Mouse (Mus musculus) thymus, adult 2 months (tissue): ENCODE measurements around the gene Plxdc1. TPM values are rescaled to one million over a fixed set of nuclear protein-coding genes. Genes with fewer than 3 reads are reported as not detected.

Source experiments
- DNase-seq: peaks from one replicate; pipeline ENCODE4 v3.0.0; 2021
- H3K27ac ChIP-seq: fragments of 200-500 bp; 2 replicates; pipeline ENCODE4 v1.5.1; 2012; ENCODE audit warnings: low read length, control low read depth; ENCODE audit not compliant: control insufficient read depth, insufficient read depth
- H3K27me3 ChIP-seq: fragments of 200-500 bp; 2 replicates; pipeline ENCODE4 v1.6.1; 2012; ENCODE audit warnings: mild to moderate bottlenecking, low read length, moderate library complexity, mixed read lengths; ENCODE audit not compliant: control insufficient read depth, insufficient read depth
- H3K36me3 ChIP-seq: fragments of 200-500 bp; 2 replicates; pipeline ENCODE4 v1.6.1; 2012; ENCODE audit warnings: mild to moderate bottlenecking, low read length, moderate library complexity; ENCODE audit not compliant: control insufficient read depth, insufficient read depth
- H3K4me1 ChIP-seq: fragments of 200-500 bp; replicated peaks from 2 replicates; pipeline ENCODE4 v1.6.1; 2012; ENCODE audit warnings: low read length; ENCODE audit not compliant: control insufficient read depth, insufficient read depth
- H3K4me3 ChIP-seq: fragments of 200-500 bp; 2 replicates; pipeline ENCODE4 v1.5.1; 2012; ENCODE audit warnings: mild to moderate bottlenecking, low read length, control low read depth, moderate library complexity; ENCODE audit not compliant: control insufficient read depth, insufficient read depth
- CTCF ChIP-seq: fragments of 200-500 bp; IDR thresholded peaks from 2 replicates; pipeline ENCODE4 v1.5.1; 2012; ENCODE audit warnings: mild to moderate bottlenecking, control low read depth, low read length, moderate library complexity, borderline replicate concordance; ENCODE audit not compliant: control insufficient read depth, poor library complexity, insufficient read depth; ENCODE audit errors: extremely low read depth
- POLR2A ChIP-seq: fragments of 200-500 bp; IDR thresholded peaks from 2 replicates; pipeline ENCODE4 v1.6.1; 2012; ENCODE audit warnings: mild to moderate bottlenecking, low read length, control low read depth, moderate library complexity; ENCODE audit not compliant: control insufficient read depth, poor library complexity, insufficient read depth; ENCODE audit errors: extremely low read depth
- WGBS: fragments of 180-500 bp; shearing (Covaris S2); methylation state at CpG from one replicate; pipeline ENCODE4 v1.1.7; 2018; 5-methylcytosine and 5-hydroxymethylcytosine counted together
- polyA plus RNA-seq: library from polyadenylated mRNA; depleted of rRNA; stranded (reverse); fragments of >200 nt; gene quantifications from 2 replicates; pipeline ENCODE4 v1.2.3, GENCODE M21; 2012

Plxdc1 gene
- polyA plus RNA-seq, 1 experiment, result 77.5 TPM

DNA sequence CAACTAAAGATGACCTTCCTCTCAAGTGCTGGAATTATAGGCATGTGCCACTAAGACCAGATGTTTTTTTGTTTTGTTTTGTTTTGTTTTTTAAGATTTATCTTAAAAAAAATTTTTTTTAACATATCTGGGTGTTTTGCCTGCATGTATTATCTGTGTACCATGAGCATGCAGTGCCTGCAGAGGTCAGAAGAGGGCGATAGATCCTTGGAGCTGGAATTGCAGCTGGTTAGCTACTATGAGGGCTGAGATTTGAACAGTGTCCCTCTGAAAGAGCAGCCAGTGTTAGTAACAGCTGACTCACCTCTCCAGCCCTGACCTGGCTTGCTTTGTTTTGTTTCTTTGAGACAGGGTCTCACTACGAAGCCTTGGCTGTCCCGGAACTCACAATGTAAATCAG is 49.5 kb downstream of the Plxdc1 start:
- Histone ChIP-seq H3K4me1 (no peaks in the 10 kb centered on the region), H3K4me3 (no peak overlapping the region), H3K27ac (no peak overlapping the region), H3K27me3 (no peaks in the 10 kb centered on the region), H3K36me3 (peaks cover 11% of the 10 kb centered on the region; the same call in 1 of the 2 replicates)
- TF ChIP-seq CTCF, result no peak
- no peak for TF ChIP-seq POLR2A
- 66% methylated on average over 3 of the region's 3 CpGs for WGBS
- DNase-seq, result peak; percentile 81

GRCm38 (mm10) chr11:97935913-97936575 is 50.2 kb downstream of the Plxdc1 start:
- Histone ChIP-seq H3K27ac (no peak overlapping the region), H3K36me3 (peaks cover 11% of the 10 kb centered on the region; the same call in 1 of the 2 replicates)
- no peak for DNase-seq

DNA sequence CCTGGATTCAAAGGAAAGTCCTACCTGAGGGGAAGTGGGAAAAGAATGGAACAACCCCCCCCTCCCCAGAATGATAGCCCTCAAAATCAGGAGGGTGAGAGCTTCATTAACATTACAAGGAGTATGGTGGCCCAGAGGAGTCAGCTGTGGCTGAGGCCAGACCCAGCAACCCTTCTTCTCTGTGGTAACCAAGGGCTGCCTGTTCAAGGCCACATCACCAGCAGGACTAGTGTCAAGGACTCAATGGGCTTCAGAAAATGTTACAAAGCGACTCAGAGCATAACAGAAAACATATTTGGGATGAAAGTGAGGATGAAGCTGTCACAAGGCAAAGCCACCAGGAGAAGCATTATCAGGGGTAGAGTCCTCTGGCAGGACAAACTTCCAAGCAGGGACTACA is 52.7 kb downstream of the Plxdc1 start:
- H3K4me3 ChIP-seq, result no peak overlapping the region
- no peak overlapping the region for H3K27ac ChIP-seq
- TF ChIP-seq POLR2A (no peak), CTCF (no peak)
- H3K27me3 ChIP-seq, result no peaks in the 10 kb centered on the region
- no peak for DNase-seq
- 0 out of 2 replicates have a peak, but pooled peaks cover 6% of the 10 kb centered on the region for H3K36me3 ChIP-seq
- no peaks in the 10 kb centered on the region for H3K4me1 ChIP-seq
- WGBS, result 97% methylated on average over 1 of the region's 1 CpGs

More at GRCm38 (mm10) chr11:97935913-97936575, 50.2 kb downstream of the Plxdc1 start:
- WGBS, result 53% methylated on average over 4 of the region's 4 CpGs
- H3K4me1 ChIP-seq, result no peaks in the 10 kb centered on the region
- no peak overlapping the region for H3K4me3 ChIP-seq
- no peaks in the 10 kb centered on the region for H3K27me3 ChIP-seq
- no peak for TF ChIP-seq CTCF

DNA sequence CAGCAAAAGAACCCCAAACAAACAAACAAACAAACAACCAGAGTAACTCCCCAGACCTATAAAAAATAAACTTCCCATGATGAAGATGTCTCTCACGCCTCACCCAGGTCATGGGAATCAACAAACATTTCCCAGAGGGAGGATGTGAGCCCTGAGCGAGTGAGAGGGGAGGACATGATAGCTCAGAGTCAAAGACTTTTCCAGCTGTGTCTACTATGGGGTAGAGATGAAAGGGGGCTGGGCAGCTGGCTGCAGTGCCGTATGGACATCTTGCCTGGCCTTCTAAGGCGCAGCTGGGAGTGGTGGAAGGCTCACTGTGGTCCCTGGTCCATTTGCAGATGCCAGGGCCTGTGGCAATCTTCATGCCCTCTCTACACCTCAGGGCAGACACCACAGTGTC is 57.3 kb downstream of the Plxdc1 start:
- no peak overlapping the region for H3K4me3 ChIP-seq
- DNase-seq, result no peak
- H3K4me1 ChIP-seq, result no peaks in the 10 kb centered on the region
- no peak overlapping the region for H3K27ac ChIP-seq
- no peak for TF ChIP-seq CTCF
- TF ChIP-seq POLR2A, result no peak
- peaks cover 8% of the 10 kb centered on the region for H3K36me3 ChIP-seq
- 98% methylated on average over 4 of the region's 4 CpGs for WGBS
- H3K27me3 ChIP-seq, result no peaks in the 10 kb centered on the region

- Histone ChIP-seq H3K27me3 (no peaks in the 10 kb centered on the region), H3K36me3 (peaks cover 11% of the 10 kb centered on the region), H3K4me1 (no peaks in the 10 kb centered on the region), H3K4me3 (no peak overlapping the region), H3K27ac (no peak overlapping the region)
- WGBS, result 93% methylated on average over 10 of the region's 10 CpGs
- DNase-seq, result no peak
- TF ChIP-seq POLR2A (no peak), CTCF (no peak)
Observed at GRCm38 (mm10) chr11:97924217-97924616, 62.0 kb downstream of the Plxdc1 start.

- TF ChIP-seq POLR2A, result no peak
- TF ChIP-seq CTCF, result no peak
- WGBS, result 91% methylated on average over 9 of the region's 9 CpGs
- no peak overlapping the region for H3K27ac ChIP-seq
- no peak for DNase-seq
- H3K4me1 ChIP-seq, result no peaks in the 10 kb centered on the region
- H3K4me3 ChIP-seq, result no peak overlapping the region
- H3K36me3 ChIP-seq, result peaks cover 11% of the 10 kb centered on the region
- H3K27me3 ChIP-seq, result no peaks in the 10 kb centered on the region
Observed at GRCm38 (mm10) chr11:97923639-97924038, 62.6 kb downstream of the Plxdc1 start.
